Mouse (Mus musculus): ENCODE measurements around the gene Ppp1r9a. TPM values are rescaled to one million over a fixed set of nuclear protein-coding genes. Genes with fewer than 3 reads are reported as not detected.

Ppp1r9a gene
- total RNA-seq, 2 experiments from 2014 or later, result 67.0 to 67.4 TPM

DNA sequence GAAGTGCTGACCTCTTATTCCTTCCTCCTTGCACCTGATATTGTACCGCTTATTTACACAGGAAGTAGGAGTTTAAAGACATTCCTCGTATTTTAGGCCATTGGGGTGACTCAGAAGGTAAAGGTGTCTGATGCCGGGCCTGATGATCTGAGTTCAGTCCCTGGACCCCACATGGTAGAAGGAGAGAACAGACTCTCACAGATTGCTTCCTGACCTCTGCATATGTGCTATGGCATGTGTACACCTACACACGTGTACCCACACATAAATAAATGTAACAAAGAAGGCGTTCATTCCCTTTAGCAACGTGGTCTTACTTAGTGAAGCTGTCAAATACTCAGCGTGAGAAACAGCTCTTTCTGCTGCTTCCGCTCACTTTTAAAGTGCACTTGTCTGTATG lies 197.1 kb downstream of the Ppp1r9a start:
- no peak for DNase-seq (ENCODE audit: low spot score in 2 of 2)

- DNase-seq (ENCODE audit: low spot score in 2 of 2), result no peak
These were observed 197.6 kb downstream of the Ppp1r9a start for GRCm38 (mm10) chr6:5100347-5100746.

GRCm38 (mm10) chr6:5102741-5103140 lies 200.0 kb downstream of the Ppp1r9a start:
- no peak for DNase-seq (ENCODE audit: low spot score in 2 of 2)

DNA sequence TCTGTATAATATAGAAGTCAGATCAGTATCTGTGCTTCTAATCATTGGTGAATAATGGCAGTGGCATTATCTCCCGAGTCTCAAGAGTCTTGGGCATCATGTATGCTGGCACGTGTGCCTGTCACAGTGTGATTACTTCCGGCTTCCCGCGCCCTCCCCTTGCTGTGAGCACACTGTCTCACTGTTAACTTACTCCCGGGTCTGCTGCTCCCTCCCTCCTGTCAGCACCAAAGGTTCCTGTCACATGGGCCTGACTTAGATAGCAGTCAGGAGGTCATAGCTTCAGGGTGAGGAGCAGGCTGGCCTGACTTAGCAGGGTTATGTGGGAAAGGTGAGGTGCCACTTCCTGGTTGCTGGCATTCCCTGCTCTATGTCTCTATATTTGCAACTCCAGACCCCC lies 201.1 kb downstream of the Ppp1r9a start:
- no peak for DNase-seq (ENCODE audit: low spot score in 2 of 2)

DNA sequence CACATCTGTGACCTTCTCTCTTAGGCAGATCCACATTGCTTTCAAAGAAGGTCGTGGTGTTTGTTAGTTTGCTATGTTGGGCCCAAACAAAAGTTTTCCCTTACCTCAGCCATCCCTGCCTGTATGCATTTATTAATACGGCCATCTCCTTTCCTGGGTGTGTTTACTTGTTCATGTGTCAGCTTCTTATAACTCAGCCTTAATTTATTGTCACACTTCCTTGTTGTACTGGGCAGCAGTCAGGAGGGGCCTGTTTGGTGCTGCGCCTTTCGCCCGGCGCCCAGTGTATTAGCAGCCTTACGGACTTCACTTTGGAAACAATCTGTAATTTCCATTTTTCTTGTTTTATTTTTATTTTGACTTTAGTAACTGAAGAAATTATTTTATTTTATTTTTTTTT lies 201.5 kb downstream of the Ppp1r9a start:
- no peak for DNase-seq (ENCODE audit: low spot score in 2 of 2)

GRCm38 (mm10) chr6:5108494-5108893 lies 205.8 kb downstream of the Ppp1r9a start:
- DNase-seq (ENCODE audit: low spot score in 2 of 2), result no peak

GRCm38 (mm10) chr6:5109925-5110714 lies 207.4 kb downstream of the Ppp1r9a start:
- DNase-seq (ENCODE audit: low spot score in 2 of 2), result peak; percentile 63 to 71

- DNase-seq (ENCODE audit: low spot score in 2 of 2), result no peak
These were observed 208.0 kb downstream of the Ppp1r9a start for GRCm38 (mm10) chr6:5110715-5111048.

- no peak for DNase-seq (ENCODE audit: low spot score in 2 of 2)
These were observed 210.4 kb downstream of the Ppp1r9a start for GRCm38 (mm10) chr6:5113103-5113502.

DNA sequence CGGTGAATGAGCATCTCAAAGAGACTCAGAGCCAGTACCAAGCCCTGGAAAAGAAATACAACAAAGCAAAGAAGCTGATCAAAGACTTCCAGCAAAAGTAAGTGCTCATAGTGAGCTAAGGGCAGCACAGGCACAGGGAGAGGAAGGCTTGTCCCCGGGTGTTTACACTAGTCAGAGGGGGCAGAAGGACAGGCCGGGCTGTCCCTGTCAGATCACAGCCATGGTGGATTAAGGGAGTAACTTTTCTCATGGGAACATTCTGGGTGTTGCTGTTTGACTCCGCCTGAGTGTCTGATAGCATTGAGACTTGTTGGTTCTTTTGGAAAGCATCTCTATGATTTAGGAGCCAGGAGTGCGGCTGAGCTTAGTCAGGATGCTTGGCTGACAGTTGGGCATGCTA lies 211.0 kb downstream of the Ppp1r9a start:
- DNase-seq (ENCODE audit: low spot score in 2 of 2), result no peak

DNA sequence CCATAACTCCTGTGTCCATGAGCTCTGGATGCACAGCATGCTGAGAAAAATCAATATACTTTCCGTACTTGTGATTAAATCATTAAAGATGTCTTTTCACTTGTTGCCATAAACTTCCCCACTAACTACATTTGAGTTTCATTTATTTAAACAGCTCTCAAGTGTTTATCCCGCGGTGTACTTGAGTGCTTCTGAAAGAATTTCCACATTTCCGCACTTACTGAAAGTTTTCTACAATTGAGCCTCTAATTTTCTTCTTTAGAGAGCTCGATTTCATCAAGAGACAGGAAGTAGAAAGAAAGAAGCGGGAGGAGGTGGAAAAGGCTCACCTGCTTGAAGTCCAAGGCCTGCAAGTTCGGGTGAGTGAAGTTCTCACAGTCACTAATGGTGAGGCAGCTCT lies 212.1 kb downstream of the Ppp1r9a start:
- no peak for DNase-seq (ENCODE audit: low spot score in 2 of 2)

GRCm38 (mm10) chr6:5119181-5119910 lies 216.6 kb downstream of the Ppp1r9a start:
- no peak for DNase-seq (ENCODE audit: low spot score in 2 of 2)

DNA sequence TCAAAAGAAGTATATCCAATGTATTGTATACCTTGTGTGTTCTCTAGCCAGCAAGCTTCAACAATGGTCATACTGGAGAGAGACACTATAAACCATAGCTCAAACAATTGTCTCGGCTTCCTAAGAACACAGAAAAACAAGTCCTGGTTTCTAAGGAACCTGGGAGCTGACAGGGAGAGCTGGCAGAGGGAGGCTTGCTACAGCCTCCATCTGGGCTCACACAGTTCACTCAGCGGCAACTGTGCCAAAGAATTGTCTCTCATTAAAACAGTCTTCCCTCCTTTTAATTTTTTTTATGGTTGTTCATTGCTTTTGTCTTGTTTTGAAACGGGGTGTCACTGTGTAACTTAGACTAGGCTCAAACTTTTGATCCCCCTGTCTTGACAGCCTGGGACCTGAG lies 217.5 kb downstream of the Ppp1r9a start:
- no peak for DNase-seq (ENCODE audit: low spot score in 2 of 2)

DNA sequence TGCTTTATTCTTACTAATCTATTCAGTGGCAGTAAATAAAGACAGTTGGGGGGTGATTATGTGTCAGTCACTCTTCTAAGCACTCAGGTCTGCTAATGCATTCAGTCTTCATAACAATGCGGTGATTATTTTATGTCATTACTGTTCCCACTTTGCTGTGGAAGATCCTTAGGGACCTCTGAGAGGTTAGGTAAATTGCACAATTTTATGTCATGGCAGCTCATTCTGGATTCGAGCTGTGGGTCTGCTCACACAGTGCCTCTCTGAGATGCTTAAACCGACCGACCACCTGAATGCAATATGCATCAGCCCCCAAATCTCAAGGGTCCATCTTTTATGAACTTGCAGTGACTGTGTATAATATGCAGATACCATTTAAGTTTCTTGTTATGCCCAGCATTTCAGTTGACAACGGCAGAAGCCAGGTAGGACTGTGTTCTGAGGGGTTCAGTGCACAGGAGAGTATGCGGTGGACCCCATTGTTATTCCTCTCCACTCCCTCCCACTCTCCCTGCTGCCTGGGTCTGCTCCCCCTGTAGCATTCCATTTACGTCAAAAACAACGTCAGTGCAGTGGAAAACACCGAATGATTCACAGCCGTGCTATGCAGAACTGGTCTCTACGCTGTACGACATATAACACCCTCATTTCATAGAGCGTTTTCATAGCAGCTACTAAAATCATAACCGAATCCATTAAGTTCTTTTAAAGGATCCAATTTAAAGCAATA lies 226.8 kb downstream of the Ppp1r9a start:
- no peak for DNase-seq (ENCODE audit: low spot score in 2 of 2)

DNA sequence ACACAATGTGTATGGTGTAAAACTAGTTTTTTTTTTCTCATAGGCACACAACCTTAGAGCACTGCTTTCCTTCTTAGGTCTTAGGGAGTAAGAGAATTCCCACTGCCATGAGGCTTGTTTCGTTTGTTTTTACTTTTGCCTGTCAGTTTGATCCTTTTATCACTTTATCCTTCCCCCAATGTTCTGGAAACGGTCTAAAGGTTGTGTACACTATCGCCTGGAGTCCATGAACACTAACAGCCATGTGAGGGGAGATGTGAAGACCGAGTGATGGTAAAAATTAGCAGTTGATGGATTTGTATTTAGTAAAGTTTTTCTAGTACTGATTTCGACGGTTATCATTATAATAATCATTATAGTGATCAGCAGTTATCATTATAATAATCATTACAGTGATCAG lies 232.3 kb downstream of the Ppp1r9a start:
- no peak for DNase-seq (ENCODE audit: low spot score in 2 of 2)

DNA sequence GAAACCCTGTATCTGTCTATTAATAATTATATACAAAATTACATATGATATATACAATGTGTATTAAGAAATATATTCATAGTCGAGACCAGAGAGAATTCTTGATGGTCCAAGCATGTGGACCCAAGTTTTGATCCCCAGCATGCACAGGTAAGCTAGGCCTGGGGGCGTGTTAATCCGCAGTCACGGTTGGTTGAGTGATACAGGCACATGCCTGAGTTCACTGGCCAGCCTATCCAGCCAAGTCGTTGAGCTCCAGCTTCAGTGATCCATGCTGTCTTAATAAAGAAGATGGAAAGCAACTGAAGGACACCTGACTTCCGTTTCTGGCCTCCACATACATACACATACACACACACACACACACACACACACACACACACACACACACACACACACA lies 233.3 kb downstream of the Ppp1r9a start:
- no peak for DNase-seq (ENCODE audit: low spot score in 2 of 2)

DNA sequence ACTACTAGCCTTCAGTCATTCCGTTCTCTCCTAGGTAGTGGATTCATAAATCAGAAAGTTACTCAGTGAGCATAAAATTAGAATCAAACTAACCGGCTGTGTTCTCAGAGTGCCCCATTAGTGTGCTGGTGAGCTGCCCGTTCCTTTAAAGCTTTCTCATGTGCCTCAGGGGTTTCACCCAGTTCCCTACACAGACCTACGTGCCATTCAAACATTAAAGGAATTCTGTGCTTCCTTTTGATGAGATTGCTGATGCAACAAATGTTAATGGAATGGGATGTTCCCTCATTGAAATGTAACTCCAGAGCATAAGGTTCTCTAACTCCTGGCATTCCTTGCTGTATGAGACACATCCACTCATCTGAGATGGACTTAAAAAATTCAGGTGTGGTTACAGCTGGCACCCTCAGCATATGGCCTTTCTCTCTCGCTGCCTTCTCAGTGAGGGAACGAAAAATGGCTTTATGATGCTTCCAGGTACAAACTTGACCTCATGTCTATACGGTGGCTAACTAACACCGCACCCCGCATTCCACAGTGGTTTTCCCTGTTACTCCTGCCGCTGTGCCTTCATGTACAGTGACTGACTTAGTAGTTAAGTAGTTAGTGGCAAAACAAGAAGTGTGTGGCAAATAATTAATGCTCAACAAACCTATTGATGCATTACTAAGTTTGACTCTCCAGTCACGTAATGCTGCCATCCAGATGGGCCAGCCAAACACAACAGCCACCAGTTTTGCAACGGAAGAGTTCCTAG lies 236.3 kb downstream of the Ppp1r9a start:
- no peak for DNase-seq (ENCODE audit: low spot score in 2 of 2)

DNA sequence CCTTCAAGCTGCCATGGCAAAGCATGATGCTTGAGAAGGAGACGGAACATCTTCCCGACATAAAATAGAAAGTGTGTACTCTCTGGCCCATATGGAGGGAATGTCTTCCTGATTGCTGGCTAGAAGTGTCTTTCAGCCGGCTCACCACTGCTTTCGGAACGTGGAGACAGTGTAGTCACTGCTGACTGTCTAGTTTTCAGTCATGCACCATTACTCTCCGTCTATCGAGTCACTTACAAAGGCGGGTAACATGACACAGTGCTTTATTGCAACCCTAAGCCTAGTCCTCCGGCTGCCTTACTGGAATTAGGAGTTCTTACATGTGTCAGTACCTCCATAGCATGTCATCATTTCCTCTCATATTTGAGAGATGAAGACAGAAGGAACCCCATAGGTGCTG lies 236.9 kb downstream of the Ppp1r9a start:
- no peak for DNase-seq (ENCODE audit: low spot score in 2 of 2)

- DNase-seq (ENCODE audit: low spot score in 2 of 2), result no peak
These were observed 244.9 kb downstream of the Ppp1r9a start for GRCm38 (mm10) chr6:5147488-5148142.

DNA sequence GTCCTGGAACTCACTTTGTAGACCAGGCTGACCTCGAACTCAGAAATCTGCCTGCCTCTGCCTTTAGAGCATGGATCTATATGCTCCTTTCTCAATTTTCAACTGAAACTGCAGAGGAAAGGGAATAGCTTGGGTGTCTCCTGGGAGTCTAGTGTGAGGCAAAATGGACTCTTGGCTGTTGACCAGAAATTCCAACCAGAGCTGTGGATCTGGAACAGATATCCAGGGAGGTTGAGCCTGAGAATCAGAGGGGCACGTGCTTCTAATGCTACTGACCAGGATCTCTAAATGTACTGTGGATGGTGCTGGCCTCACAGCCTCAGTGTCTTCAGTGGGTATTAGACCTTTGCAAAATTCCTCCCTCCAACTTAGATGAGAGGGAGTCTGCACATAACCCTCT lies 247.2 kb downstream of the Ppp1r9a start:
- no peak for DNase-seq (ENCODE audit: low spot score in 2 of 2)

- DNase-seq (ENCODE audit: low spot score in 2 of 2), result no peak
These were observed 248.5 kb downstream of the Ppp1r9a start for GRCm38 (mm10) chr6:5151171-5151570.

Measured in adrenal gland, postnatal 4 days (tissue).